Mouse (Mus musculus): ENCODE measurements around the gene Iqcn. TPM values are rescaled to one million over a fixed set of nuclear protein-coding genes. Genes with fewer than 3 reads are reported as not detected.

The Iqcn gene
- total and polyA plus RNA-seq, 3 experiments, result not detected

GRCm38 (mm10) chr8:70656193-70656790 is 47.0 kb upstream of the Iqcn start:
- Histone ChIP-seq H3K79me2 (ENCODE audit: control insufficient read depth, insufficient read depth, low read length, poor library complexity) (no peaks in the 10 kb centered on the region), H3K4me3 (ENCODE audit: control insufficient read depth in 1 of 2, insufficient read depth in 1 of 2, low read depth in 2 of 2, low read length in 2 of 2) (no peak overlapping the region), H3K36me3 (ENCODE audit: control insufficient read depth in 1 of 2, insufficient read depth in 2 of 2, low read length in 2 of 2) (peaks cover 0 to 2% of the 10 kb centered on the region in 2 experiments; a peak in 1 of 4 replicates), H3K27me3 (ENCODE audit: control insufficient read depth in 1 of 2, insufficient read depth in 2 of 2, low read length in 2 of 2) (no peaks in the 10 kb centered on the region), H3K9ac (ENCODE audit: control insufficient read depth, low read depth, low read length, poor library complexity, severe bottlenecking) (no peak overlapping the region), H3K9me3 (replicated peaks; ENCODE audit: insufficient read depth, low read length) (no peaks in the 10 kb centered on the region), H3K27ac (ENCODE audit: control insufficient read depth, low read depth, low read length) (no peak overlapping the region), H3K4me1 (ENCODE audit: control insufficient read depth in 1 of 2, insufficient read depth in 2 of 2, low read length in 2 of 2) (peaks cover 4 to 9% of the 10 kb centered on the region in 2 experiments; a peak in 3 of 4 replicates)
- no peak for DNase-seq (ENCODE audit: low read depth, low spot score)
- no peak for TF ChIP-seq POLR2A (IDR thresholded peaks at IDR 0.05; ENCODE audit: control insufficient read depth in 1 of 2, insufficient read depth in 1 of 2, low read depth in 1 of 2, low read length in 2 of 2, poor library complexity in 1 of 2)
- TF ChIP-seq NRF1 (IDR thresholded peaks at IDR 0.05; ENCODE audit: insufficient read depth, low read depth, low read length, poor library complexity, severe bottlenecking), result no peak
- no peak for TF ChIP-seq MYC (IDR thresholded peaks at IDR 0.05; ENCODE audit: low read depth, low read length)
- TF ChIP-seq POLR2AphosphoS5 (IDR thresholded peaks at IDR 0.05; ENCODE audit: borderline replicate concordance, low read depth, low read length), result no peak
- TF ChIP-seq MAX (IDR thresholded peaks at IDR 0.05; ENCODE audit: low read length), result no peak
- TF ChIP-seq GABPA (IDR thresholded peaks at IDR 0.05; ENCODE audit: low read depth, low read length), result no peak
- TF ChIP-seq NELFE (IDR thresholded peaks at IDR 0.05; ENCODE audit: low read depth, low read length), result no peak
- TF ChIP-seq USF1 (IDR thresholded peaks at IDR 0.05; ENCODE audit: low read depth, low read length), result no peak
- no peak for TF ChIP-seq CHD1 (IDR thresholded peaks at IDR 0.05; ENCODE audit: low read depth, low read length)
- TF ChIP-seq ZC3H11A (IDR thresholded peaks at IDR 0.05; ENCODE audit: low read depth, low read length), result no peak
- TF ChIP-seq USF2 (IDR thresholded peaks at IDR 0.05; ENCODE audit: borderline replicate concordance in 1 of 2, insufficient read depth in 1 of 2, low read depth in 1 of 2, low read length in 2 of 2), result no peak
- TF ChIP-seq HCFC1 (IDR thresholded peaks at IDR 0.05; ENCODE audit: low read depth, low read length), result no peak
- TF ChIP-seq KAT2A (conservative IDR thresholded peaks at IDR 0.05; ENCODE audit: low read depth, low read length), result no peak
- TF ChIP-seq EP300 (IDR thresholded peaks at IDR 0.05; ENCODE audit: low read depth in 1 of 2, low read length in 2 of 2), result no peak
- TF ChIP-seq MXI1 (IDR thresholded peaks at IDR 0.05; ENCODE audit: low read depth, low read length), result no peak
- no peak for TF ChIP-seq CHD2 (IDR thresholded peaks at IDR 0.05; ENCODE audit: low read length)
- no peak for TF ChIP-seq E2F4 (IDR thresholded peaks at IDR 0.05; ENCODE audit: borderline replicate concordance, low read depth, low read length)
- TF ChIP-seq MAZ (IDR thresholded peaks at IDR 0.05; ENCODE audit: low read depth, low read length), result no peak
- TF ChIP-seq ZKSCAN1 (IDR thresholded peaks at IDR 0.05; ENCODE audit: low read depth, low read length), result no peak

GRCm38 (mm10) chr8:70657214-70657613 is 46.0 kb upstream of the Iqcn start:
- DNase-seq (ENCODE audit: low read depth, low spot score), result no peak
- Histone ChIP-seq H3K79me2 (ENCODE audit: control insufficient read depth, insufficient read depth, low read length, poor library complexity) (no peaks in the 10 kb centered on the region), H3K27ac (ENCODE audit: control insufficient read depth, low read depth, low read length) (no peak overlapping the region), H3K9me3 (replicated peaks; ENCODE audit: insufficient read depth, low read length) (no peaks in the 10 kb centered on the region), H3K4me1 (ENCODE audit: control insufficient read depth in 1 of 2, insufficient read depth in 2 of 2, low read length in 2 of 2) (peaks cover 4 to 9% of the 10 kb centered on the region in 2 experiments; a peak in 3 of 4 replicates), H3K9ac (ENCODE audit: control insufficient read depth, low read depth, low read length, poor library complexity, severe bottlenecking) (no peak overlapping the region), H3K4me3 (ENCODE audit: control insufficient read depth in 1 of 2, insufficient read depth in 1 of 2, low read depth in 2 of 2, low read length in 2 of 2) (no peak overlapping the region), H3K27me3 (ENCODE audit: control insufficient read depth in 1 of 2, insufficient read depth in 2 of 2, low read length in 2 of 2) (no peaks in the 10 kb centered on the region), H3K36me3 (ENCODE audit: control insufficient read depth in 1 of 2, insufficient read depth in 2 of 2, low read length in 2 of 2) (no peaks in the 10 kb centered on the region)
- no peak for TF ChIP-seq RCOR1 (IDR thresholded peaks at IDR 0.05; ENCODE audit: low read depth, low read length)
- no peak for TF ChIP-seq POLR2A (IDR thresholded peaks at IDR 0.05; ENCODE audit: control insufficient read depth in 1 of 2, insufficient read depth in 1 of 2, low read depth in 1 of 2, low read length in 2 of 2, poor library complexity in 1 of 2)
- TF ChIP-seq USF2 (IDR thresholded peaks at IDR 0.05; ENCODE audit: borderline replicate concordance in 1 of 2, insufficient read depth in 1 of 2, low read depth in 1 of 2, low read length in 2 of 2), result no peak
- no peak for TF ChIP-seq TBP (IDR thresholded peaks at IDR 0.05; ENCODE audit: low read depth, low read length)
- no peak for TF ChIP-seq SIN3A (IDR thresholded peaks at IDR 0.05; ENCODE audit: low read length)
- TF ChIP-seq CTCF (IDR thresholded peaks at IDR 0.05 in 2 of 3, conservative IDR thresholded peaks at IDR 0.05 in 1 of 3; ENCODE audit: control insufficient read depth in 1 of 3, insufficient read depth in 1 of 3, low read depth in 2 of 3, low read length in 3 of 3, poor library complexity in 1 of 3, severe bottlenecking in 1 of 3), result no peak
- no peak for TF ChIP-seq MAZ (IDR thresholded peaks at IDR 0.05; ENCODE audit: low read depth, low read length)
- no peak for TF ChIP-seq TCF12 (IDR thresholded peaks at IDR 0.05; ENCODE audit: low read depth, low read length)
- TF ChIP-seq ZNF384 (IDR thresholded peaks at IDR 0.05; ENCODE audit: low read depth, low read length), result no peak
- TF ChIP-seq NELFE (IDR thresholded peaks at IDR 0.05; ENCODE audit: low read depth, low read length), result no peak
- TF ChIP-seq ETS1 (IDR thresholded peaks at IDR 0.05; ENCODE audit: low read depth, low read length), result no peak
- TF ChIP-seq MAX (IDR thresholded peaks at IDR 0.05; ENCODE audit: low read length), result no peak
- no peak for TF ChIP-seq GATA1 (IDR thresholded peaks at IDR 0.05; ENCODE audit: low read depth, low read length)
- TF ChIP-seq USF1 (IDR thresholded peaks at IDR 0.05; ENCODE audit: low read depth, low read length), result no peak
- no peak for TF ChIP-seq RAD21 (IDR thresholded peaks at IDR 0.05; ENCODE audit: low read depth, low read length)
